Mouse (Mus musculus) spleen, adult 2 months (tissue): ENCODE measurements around the gene Zbtb37.

Source experiments
- CTCF ChIP-seq: fragments of 200-500 bp; IDR thresholded peaks from 2 replicates; pipeline ENCODE4 v1.5.1; 2011; ENCODE audit warnings: mild to moderate bottlenecking, inconsistent platforms; ENCODE audit not compliant: insufficient read depth, insufficient read length, insufficient replicate concordance; ENCODE audit errors: extremely low read depth
- POLR2A ChIP-seq: fragments of 200-500 bp; IDR thresholded peaks from 2 replicates; pipeline ENCODE4 v1.6.1; 2011; ENCODE audit warnings: low read depth, low read length, inconsistent platforms

GRCm38 (mm10) chr1:161005526-161005925 is 29.1 kb downstream of the Zbtb37 start:
- TF ChIP-seq POLR2A (no peak), CTCF (no peak)
